Mouse (Mus musculus): ENCODE results near the gene Frk.
"Not testable (repeated sequence)": the region's sequence is repeated elsewhere in the genome, so short reads cannot be mapped to it uniquely, and the experiment has no call there.

The Frk gene

DNA sequence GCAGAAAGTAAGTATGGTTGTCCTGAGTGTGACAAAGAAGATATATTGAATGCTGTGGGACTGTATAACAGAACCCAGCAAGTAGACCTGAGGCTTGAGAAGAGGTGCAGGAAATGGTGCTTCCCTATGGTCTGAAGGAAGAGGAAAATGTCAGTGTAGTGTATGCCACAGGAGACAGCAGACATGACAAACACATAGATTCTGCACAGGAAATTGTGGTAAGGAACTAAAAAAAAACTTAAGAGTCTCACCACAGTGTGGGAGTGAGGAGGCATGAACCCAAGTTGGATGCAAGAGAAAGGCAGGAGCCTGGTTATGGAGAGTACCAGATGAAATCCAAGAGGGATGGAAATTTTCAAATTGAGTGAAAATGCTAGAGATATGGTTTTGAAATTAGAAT is 132.3 kb downstream of the Frk start:
- DNase-seq (ENCODE audit: extremely low read depth, low read depth, low spot score): no peak

DNA sequence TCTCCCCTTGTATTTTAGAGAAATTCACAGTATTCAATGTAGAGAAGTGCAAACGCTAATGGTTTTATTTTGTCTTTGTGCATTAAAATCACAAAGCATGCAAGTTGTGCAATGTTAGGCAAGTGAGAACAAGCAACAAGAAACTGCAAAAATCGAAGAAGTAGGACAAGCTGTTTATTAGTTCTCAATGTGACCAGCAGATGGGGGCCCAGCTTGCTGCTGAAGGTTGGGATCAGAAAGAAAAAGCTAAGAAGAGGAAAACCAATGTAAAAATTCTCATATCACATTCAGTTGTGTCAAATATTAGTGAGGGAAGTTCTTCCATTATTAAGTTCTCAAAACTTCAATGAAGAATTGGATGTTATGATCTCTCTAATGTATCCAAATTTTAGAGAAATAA is 134.0 kb downstream of the Frk start:
- DNase-seq (ENCODE audit: extremely low read depth, low read depth, low spot score): no peak

GRCm38 (mm10) chr10:34618490-34618889 is 135.3 kb downstream of the Frk start:
- DNase-seq (ENCODE audit: extremely low read depth, low read depth, low spot score): no peak

GRCm38 (mm10) chr10:34620540-34620939 is 137.3 kb downstream of the Frk start:
- DNase-seq (ENCODE audit: extremely low read depth, low read depth, low spot score): not testable (repeated sequence)

GRCm38 (mm10) chr10:34638245-34638644 is 155.0 kb downstream of the Frk start:
- DNase-seq (ENCODE audit: extremely low read depth, low read depth, low spot score): no peak

Measured in fat pad, adult 2 months (tissue).